Mouse (Mus musculus) mesoderm, embryonic 11.5 days (tissue): ENCODE measurements around the gene Syce2.
A peak's percentile ranks its signal among the peaks of the same experiment; 100 is the strongest.
"Not testable (repeated sequence)": the region's sequence is repeated elsewhere in the genome, so short reads cannot be mapped to it uniquely, and the experiment has no call there.

Experiments used
- DNase-seq: peaks from one replicate; pipeline ENCODE4 v3.0.0-alpha.2; 2012; ENCODE audit warnings: low read depth, low spot score

Gene Syce2

DNA sequence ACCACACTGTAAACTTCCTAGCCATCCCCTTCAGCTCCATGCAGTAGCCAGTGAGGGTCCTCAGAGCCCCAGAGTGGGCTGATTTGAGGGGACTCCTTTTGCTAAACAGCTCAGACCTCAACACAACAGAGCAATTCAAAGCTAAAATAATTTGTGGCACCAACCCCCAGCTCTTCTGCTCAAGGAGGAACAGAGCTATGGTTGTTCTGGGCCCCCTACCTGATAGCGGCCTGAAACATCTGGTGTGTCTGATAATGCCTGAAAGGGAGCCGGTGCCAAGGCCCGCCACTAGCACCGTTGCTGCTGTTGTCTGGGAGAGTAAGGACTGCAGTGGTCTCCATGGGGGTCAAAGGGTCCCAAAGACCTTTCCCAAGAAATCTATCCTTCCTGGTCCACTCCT, 29.2 kb downstream of the Syce2 start:
- DNase-seq: no peak

DNA sequence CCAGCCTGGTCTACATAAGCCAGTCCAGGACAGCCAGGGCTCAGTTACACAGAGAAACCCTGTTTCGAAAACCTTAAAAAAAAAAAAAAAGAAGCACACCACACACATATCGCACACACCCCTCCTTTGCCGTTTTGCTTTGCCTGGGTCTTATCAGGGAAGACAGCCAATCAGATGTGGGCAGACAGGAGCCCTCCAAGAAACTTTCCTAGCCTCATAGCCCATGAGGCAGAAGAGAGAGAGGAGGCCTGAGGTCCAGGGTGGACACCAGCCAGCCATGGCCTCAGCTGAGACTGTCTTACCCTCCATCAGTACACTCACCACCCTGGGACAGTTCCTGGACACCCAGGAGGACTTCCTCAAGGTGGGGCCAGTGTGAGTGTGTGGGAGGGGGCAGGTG, 29.8 kb downstream of the Syce2 start, which contains the start of gene Klf1:
Klf1 (plus strand) TSS at position 177 of the 400 bp plus-strand sequence.
- DNase-seq: no peak

DNA sequence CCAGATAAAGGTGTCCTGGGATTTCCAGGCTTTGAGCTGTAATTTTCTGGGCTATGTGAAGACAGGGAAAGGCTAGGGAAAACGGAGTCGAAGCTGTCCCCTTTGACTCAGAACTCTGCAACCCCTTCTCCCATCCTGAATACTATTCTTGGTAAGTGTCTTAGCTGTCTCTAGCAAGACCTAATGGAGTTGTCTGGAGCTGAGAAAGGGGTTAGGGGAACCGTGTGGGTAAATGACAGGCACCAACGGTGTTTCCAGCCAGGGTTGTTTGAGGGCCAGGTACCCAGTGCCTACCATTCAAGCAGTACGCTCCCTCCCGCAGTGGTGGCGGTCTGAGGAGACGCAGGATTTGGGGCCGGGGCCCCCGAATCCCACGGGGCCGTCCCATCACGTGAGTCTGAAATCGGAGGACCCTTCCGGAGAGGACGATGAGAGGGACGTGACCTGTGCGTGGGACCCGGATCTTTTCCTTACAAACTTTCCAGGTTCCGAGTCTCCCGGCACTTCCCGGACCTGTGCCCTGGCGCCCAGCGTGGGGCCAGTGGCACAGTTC, 30.5 kb downstream of the Syce2 start:
- DNase-seq: no peak

DNA sequence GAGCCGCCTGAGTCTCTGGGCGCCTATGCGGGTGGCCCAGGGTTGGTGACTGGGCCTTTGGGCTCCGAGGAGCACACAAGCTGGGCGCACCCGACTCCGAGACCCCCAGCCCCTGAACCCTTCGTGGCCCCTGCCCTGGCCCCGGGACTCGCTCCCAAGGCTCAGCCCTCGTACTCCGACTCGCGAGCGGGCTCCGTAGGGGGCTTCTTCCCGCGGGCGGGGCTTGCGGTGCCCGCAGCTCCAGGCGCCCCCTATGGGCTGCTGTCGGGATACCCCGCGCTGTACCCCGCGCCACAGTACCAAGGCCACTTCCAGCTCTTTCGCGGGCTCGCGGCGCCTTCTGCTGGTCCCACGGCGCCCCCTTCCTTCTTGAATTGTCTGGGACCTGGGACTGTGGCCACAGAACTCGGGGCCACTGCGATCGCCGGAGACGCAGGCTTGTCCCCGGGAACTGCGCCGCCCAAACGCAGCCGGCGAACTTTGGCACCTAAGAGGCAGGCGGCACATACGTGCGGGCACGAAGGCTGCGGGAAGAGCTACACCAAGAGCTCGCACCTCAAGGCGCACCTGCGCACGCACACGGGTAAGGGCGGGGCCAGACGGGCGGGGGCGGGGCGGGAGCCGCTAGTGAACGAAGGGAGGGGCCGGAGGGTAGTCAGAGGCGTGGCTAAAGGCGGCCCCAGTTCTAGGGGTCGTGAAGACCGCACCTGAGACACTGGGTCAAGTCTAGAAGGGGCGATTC, 31.2 kb downstream of the Syce2 start:
- DNase-seq: peak; percentile 90

DNA sequence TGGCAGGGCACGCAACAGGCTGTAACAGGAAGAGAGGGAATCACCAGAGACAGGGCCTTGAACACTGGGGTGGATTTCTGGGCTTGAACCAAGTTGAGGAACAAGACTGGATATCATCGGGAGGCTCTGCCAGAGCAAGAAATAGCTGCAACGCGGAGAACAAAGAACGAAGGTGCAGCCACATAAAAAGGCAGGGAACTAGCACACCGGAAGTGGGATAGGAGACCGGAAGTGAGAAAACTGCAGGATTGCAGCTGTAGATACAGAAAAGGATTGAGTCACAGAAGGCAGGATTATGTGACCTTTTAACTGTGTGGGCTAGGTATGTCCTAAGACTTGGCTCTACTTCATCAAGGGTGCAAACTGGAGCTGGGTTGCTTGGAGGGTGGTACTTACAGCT, 32.4 kb downstream of the Syce2 start:
- no peak for DNase-seq

DNA sequence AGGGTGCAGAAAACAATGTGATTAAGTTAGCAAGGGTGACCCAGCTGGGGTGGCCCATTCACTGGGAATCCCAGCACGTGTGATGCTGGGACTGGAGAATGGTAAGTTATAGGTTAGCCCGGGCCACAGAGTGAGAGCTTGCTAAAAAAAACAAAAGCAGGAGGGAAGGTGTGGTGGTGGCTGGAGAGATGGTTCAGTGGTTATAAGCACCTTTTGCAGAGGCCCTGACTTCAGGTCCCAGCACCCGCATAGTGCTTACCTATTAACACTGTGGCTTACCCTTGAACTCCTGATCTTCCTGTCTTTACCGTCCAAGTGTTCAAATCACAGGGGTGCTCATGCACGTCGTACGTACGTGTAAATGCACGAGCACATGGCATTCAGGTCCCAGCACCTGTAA, 35.1 kb downstream of the Syce2 start:
- DNase-seq: no peak

DNA sequence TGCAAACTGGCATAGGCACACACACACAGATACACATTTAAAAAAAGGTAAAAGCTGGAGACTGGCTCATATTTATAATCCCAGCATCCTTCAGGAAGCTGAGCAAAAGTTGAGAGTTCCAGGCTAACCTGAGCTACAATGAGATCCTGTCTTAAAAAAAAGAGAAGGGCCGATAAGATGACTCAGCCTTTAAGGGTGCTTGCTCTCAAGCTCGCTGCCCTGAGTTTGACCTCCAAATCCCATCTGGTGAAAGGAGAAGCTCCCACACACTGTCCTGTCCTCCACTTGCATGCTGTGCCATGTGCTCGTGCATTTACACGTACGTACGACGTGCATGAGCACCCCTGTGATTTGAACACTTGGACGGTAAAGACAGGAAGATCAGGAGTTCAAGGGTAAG, 35.6 kb downstream of the Syce2 start:
- no peak for DNase-seq

DNA sequence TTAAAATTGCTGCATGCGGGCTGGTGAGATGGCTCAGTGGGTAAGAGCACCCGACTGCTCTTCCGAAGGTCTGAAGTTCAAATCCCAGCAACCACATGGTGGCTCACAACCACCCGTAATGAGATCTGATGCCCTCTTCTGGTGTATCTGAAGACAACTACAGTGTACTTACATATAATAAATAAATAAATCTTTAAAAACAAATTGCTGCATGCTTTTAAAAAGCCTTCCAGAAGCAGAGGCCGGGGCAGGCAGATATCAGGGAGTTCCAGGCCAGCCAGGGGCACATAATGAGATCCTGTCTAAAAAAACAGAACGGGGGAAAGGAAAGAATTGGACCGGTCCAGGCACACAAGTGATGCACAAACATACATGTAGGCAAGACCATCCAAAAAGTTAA, 36.1 kb downstream of the Syce2 start:
- DNase-seq: not testable (repeated sequence)

DNA sequence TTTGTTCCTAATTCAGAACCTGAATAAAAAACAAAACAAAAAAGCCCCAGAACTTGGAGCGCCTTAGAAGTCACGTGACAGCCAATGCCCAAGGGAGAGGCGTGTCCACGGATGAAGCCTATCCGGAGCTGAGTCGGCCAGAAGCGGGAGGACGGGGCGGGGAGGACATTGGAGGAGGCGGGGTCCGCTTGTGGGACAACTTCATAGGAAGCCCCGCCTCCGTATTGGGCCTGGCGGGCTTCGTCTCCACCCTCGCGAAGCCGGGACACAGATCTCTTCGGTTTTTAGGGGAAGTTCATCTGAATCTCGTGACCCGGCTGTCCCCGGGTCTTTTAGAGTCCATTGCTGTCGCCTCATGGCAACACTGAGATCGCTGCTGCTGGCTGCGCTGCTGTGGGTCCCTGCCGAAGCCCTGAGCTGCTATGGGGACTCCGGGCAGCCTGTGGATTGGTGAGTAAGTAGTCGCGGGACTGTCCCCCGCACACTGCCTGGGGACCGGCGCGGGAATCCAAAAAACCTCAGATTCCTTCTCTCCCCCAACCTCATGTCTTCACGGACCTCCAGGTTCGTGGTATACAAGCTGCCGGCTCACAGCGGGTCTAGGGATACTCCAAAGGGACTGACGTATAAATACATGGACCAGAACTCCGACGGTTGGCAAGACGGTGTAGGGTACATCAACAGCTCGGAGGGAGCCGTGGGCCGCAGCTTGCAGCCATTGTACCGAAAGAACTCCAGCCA, 36.7 kb downstream of the Syce2 start, which contains the start of gene Dnase2a:
Dnase2a (plus strand) TSS at position 140 of the 741 bp plus-strand sequence.
- DNase-seq: peak; percentile 97

DNA sequence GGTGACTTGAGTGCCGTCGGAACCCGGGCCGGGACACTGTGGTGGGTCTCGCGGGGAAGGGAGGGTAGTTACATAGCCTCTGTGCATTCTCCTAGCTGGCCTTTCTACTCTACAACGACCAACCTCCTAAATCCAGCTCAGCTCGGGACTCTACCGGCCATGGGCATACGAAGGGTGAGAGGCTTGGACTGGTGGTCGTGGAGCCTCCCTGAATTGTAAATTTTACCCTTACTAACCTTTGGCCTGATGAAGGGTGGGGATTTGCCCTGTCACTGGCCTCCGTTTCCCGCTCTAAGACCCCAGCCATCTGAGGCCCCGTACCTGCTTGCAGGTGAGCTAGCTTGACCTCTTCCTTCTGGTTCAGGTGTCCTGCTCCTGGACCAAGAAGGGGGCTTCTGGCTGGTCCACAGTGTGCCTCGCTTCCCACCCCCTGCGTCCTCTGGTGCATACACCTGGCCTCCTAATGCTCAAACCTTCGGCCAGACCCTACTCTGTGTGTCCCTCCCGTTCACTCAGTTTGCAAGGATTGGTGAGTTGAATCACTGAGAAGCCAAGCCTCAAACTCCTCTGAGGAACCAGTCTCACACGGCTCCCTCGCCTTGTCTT, 37.4 kb downstream of the Syce2 start:
- no peak for DNase-seq

DNA sequence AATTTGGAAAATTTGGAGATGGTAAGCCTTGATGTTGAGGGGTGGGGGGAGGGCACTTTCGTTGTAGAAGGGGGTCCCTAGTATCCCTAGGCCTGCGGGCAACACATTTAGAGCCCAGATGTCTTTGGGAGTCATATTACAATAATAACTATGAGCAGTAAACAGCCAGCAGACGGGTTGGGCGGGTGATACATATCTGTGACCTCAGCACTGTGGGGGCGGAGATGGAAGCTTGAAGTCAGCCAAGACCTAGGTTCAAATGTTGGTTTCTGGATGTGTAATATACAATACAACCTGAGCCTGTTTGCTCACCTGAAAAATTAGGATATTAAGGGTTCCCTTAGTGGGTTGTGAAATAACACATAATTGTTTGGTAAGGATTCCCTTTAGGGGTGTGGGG, 38.0 kb downstream of the Syce2 start:
- no peak for DNase-seq

DNA sequence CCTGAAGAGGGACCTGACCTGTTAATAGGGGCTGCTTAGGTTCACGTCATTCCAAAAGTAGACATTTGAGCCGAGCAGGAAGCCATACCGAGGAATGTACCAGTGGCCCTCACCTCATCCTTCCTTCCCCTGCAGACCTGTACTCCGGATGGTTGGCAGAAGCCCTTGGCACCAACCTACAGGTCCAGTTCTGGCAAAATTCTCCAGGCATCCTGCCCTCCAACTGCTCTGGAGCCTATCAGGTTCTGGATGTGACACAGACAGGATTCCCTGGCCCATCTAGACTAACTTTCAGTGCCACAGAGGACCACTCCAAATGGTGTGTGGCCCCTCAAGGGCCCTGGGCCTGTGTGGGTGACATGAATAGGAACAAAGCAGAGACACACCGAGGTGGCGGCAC, 38.6 kb downstream of the Syce2 start:
- no peak for DNase-seq

DNA sequence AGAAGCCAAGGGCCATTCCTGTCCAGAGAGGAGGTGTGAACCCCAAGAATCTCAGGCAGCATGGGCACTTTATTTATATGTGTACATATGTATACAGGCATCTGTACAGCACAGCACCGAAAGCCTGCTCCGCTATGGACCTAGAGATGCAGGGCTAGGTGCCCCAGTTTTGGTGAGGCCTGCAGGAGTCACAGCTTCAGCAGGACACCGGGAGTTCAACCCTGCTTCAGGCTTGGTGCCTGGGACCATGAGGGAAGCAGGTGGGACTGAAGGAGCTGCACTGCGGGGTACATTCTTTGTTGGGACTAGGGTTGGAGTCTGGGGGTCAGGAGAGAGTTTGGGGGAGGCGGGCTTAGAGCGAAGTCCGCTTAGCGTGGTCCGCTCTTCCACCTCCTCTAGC, 39.9 kb downstream of the Syce2 start:
- DNase-seq: no peak

DNA sequence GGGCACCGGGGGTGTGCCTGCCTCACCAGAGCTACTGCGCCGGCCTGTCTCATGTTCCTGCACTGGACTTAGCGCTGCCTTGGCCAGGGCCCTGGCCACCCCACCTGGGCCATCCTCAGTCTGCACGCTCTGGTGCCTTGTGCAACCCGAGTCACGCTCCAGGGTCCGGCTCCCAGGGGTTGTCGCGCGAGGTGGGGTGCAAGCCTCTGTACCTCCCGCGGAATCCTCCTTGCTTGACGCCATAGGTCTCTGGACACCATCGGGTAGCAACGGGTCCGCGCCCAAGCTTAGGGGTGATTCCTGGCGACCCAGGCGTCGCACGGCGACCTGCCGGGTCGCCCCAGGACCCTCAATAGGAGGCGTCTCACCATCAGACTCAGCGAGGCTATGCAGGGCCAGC, 40.5 kb downstream of the Syce2 start:
- no peak for DNase-seq

DNA sequence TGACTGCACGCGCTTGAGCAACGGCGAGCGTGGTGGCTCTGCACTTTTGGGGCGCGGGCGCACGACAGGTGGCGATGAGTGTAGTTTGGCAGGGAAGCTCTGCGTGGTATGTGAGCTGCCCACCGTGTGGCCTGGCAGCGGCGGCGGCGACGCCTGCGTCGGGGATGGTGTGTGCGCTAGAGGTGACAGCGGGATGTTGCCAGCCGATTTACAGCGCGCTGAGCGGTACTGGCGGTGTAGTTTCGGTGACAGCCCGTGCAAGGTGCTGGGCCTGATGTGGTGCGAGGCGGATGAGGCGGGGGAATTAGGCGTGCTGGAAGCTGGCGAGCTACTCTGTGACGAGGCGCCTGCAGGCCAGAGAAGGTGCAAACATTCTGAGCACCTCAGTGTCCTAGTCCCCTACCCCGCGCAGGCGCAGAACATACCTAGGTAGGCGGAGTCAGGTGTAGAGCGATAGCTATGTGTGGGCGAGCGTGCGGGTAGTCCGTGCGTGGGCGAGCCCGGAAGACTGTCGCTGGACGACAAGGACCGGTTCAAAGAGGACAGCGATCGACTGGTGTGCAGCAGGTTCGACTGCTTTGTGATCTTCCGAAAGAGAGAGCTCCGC, 41.1 kb downstream of the Syce2 start:
- DNase-seq: peak; percentile 61

DNA sequence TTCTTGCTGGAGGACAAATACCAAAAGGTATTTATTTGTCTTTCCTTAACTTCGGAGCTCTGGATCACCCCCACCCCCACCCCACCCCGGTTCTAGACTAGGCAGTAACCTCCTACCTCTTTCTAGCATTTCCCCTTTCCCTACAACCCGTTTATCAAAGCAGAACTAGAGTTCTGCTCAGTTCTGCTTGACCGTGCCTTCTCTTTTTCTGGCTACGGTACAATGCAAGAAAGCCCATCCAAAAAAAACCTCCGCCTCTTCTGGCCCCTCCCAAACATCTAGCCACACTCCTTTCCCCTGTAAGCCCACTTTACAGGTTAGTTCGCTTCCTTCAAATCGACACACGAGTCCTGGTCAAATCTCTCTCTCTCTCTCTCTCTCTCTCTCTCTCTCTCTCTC, 41.6 kb downstream of the Syce2 start:
- DNase-seq: no peak

DNA sequence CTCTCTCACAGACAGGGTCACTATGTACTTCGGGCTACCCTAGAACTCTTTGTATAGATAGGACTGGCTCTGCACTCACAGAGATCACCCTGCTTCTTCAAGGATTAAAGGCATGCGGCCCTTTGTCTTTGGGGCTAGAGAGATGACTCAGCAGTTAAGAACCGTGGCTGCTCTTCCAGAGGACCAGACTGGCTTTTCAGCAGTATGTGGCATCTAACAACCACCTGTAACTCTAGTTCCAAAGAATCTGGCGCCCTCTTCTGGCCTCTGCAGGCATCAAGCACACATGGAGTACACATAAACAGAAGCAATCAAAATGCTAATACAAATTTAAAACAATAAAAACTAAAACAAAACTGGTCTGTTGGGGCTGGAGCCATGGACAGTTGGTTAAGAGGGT, 42.0 kb downstream of the Syce2 start:
- DNase-seq: no peak

DNA sequence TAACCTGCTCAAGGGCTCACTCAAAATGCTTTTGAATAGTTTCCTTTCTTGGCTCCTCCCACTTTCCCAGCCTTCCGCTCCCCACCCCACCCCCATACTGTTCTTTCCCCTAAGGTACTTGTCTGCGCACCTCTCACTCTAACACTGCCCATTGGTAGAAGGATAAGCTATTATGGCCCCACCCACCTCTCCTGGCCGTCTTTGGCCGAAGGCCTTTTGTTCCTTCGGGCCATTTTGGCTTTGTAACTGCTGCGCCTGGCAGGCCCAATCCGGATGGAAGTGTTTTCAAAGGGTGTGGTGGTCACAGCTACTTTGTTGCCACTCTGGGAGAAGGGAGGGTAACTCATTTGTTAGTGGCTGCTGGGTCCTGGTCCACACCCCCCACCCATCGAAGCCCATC, 43.4 kb downstream of the Syce2 start:
- no peak for DNase-seq

DNA sequence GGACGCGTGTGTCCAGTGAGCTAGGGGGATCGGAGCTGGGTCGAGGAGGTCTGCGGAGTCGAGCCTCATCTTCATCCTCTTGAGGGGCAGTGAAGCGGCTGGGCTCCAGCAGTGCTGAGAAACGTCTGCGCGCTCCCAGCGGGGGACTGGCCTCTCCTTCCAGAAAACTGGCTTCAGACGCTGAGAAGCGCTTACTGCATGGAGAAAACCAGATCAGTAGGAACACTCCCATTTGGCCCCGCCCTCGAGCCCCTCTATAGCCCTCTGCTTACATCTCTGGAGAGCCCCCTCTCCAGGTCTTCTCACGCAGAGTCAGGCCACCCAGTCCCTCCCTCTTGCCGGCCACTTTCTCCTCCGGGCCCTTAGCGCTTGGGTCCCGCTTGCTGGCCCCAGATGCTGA, 45.9 kb downstream of the Syce2 start:
- DNase-seq: no peak

DNA sequence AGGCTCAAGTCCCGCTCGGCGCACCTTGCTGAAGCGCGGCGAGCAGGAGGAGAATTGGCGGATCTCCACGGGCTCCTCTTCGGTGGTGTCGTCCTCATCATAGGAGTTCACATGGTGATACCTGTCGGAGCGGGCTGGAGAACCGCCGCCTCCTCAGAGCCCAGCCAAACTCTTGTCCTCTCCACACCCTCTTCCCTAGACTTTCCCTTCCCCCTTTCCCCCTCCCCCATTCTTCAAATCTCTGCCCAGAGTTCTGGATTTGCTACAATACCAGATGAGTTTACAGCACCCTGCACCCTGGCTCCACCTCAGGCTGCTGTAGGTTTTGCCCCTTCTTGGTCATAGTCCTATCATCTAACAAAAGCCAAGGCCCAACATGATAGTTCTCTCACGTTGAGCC, 46.7 kb downstream of the Syce2 start:
- DNase-seq: no peak

DNA sequence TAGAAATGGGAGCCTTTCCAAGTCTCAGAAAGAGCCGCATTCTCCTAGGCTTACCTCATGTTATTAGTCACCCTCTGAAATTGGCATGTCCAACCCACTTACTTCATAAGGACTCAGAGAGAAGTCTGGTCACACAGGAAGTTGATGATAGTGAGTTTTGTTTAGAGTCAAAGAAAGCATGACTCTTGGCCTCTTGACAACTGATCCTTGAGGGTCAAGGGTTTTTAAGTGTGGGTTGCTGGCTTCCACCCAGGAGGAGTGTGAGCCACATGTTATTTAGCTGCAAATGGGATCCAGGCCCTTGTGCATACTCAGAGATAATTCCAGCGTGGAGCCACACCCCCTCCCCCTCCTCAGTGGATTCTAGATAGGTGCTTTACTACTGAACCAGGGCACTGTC, 49.7 kb downstream of the Syce2 start:
- no peak for DNase-seq

DNA sequence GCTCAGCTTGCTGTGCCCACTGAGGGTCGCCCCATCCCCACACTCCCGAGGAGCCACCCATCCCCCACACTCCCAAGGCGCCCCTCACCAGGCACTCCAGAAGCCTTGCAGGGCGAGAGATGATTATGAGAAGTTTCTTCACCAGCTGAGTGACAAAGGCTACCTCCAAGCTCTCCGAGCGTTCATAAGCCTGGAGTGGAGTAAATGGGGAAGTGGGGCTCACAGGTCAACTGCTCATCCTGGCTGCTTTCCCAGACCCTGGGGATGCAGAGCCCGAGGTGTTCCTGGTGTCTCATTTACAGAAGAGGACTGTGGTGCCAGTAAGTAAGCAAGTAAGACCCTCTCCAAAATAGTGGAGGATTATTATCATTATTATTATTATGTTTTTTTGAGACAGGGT, 53.6 kb downstream of the Syce2 start:
- DNase-seq: no peak
